Mouse (Mus musculus): ENCODE results near the gene Dgcr2.

DNA sequence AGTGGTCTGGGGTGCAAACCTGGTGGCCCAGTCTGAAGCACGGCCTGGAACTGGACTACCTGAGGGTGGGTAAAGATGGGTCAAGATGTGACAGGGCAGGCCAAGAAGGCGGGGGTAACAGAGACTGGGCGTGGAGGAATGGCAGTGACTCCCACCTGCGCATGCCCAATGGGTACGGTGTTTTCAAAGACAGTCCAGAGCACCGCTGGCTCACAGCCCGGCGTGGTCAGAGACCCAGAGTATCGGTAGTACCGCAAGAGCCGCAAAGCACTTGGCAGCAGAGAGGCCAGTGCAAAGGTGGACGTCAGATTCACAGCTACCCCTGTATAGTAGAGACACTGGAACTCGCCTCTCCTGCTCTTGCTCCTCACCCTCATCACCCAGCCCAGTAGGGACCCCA, 62.9 kb downstream of the Dgcr2 start:
- no peak for TF ChIP-seq CTCF (conservative IDR thresholded peaks at IDR 0.05; ENCODE audit: insufficient read depth, insufficient read length, low read depth, low read length)
- no peak for TF ChIP-seq POLR2A (IDR thresholded peaks at IDR 0.05; ENCODE audit: low read depth, low read length)
